ENCODE assay signal across 8 mouse cellular contexts in the genomic region with DNA sequence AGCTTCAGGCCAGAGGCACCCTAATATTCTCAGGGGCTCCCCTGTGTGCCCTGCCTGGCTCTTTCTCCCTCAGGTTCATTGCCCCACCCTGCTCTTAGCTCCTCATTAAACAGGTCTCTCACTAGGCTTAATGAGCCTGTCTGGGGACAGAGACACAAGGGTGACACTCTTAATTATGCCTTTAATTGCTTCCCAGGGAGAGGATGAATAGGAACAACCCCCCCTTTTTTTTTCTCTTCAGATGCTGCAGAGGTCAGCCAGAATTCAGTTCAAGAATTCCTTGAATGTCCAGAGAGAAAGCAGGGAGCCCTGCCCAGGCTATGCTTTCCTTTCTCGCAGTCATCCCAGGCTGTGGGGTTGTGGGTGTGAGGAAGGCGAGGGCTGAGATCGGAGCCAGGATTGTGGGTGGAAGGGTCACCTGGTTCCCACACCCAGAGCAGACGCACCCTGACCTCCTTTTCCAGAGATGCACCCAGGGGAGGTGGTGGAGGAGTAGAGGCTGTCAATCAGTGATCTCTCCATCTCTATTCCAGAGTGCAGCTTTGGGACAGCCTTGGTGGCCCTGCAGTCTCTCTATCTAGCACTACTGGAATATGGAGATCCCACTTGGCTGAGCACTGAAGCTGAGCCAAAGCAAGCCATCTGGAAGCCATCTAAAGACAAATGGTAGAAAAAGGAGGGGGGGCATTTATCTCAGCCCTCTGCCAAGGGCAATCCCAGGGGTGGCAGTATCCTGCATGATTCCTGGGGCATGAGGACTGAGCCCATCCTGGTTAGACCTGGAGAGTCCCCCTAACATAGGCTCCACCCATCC. TPM values are rescaled to one million over a fixed set of nuclear protein-coding genes. Genes with fewer than 3 reads are reported as not detected.
DNase-seq lines count a peak whose midpoint lies in the region; TF ChIP-seq lines count a peak whose summit lies in the region.

No protein-coding gene starts in this region.

- no peak overlapping the region for H3K9ac ChIP-seq in heart, adult 2 months (ENCODE audit: low read depth, low read length)

- no peak overlapping the region for H3K4me3 ChIP-seq in heart, adult 2 months

- TF ChIP-seq POLR2A in heart, adult 2 months (IDR thresholded peaks at IDR 0.05; ENCODE audit: insufficient read depth, low read depth, low read length): 0 out of 2 replicates have a peak, but pooled peaks have one; percentile 6

- DNase-seq in adrenal gland, adult 2 months: peak; percentile 40
- no peak for DNase-seq in adrenal gland, postnatal 4 days (ENCODE audit: low spot score in 2 of 2)
- DNase-seq in MN1 (ENCODE audit: low spot score): peak; percentile 12
- DNase-seq in heart, adult 2 months: peak; percentile 61 to 76
- DNase-seq in kidney, postnatal 4 days: peak; percentile 62 to 71
- DNase-seq in c-Kit-positive CD71-positive TER-119-positive erythroid progenitor cells, embryonic 14.5 days (ENCODE audit: low spot score): no peak
- DNase-seq in spleen, postnatal 4 days (ENCODE audit: low spot score in 2 of 2): no peak
- DNase-seq in B cell, adult 2 months: no peak

- H3K79me2 ChIP-seq in heart, adult 2 months (replicated peaks; ENCODE audit: control insufficient read depth, insufficient read depth, low read length): no peaks in the 10 kb centered on the region; the same call in 1 of the 2 replicates

- TF ChIP-seq EP300 in heart, adult 2 months (IDR thresholded peaks at IDR 0.05; ENCODE audit: insufficient read depth, low read depth, low read length): 0 out of 2 replicates have a peak, but pooled peaks have one; percentile 48

- intact Hi-C loops in heart, adult 2 months (cut with DNase I): no loop called here

- no peak for TF ChIP-seq CTCF in heart, adult 2 months (IDR thresholded peaks at IDR 0.05)

- H3K27ac ChIP-seq in heart, adult 2 months: peak overlapping the region; percentile 52

- no peaks in the 10 kb centered on the region for H3K36me3 ChIP-seq in heart, adult 2 months (ENCODE audit: control insufficient read depth, insufficient read depth, low read length)

- no peaks in the 10 kb centered on the region for H3K27me3 ChIP-seq in heart, adult 2 months (ENCODE audit: control insufficient read depth, insufficient read depth, low read length)

- 56% methylated on average over 4 of the region's 4 CpGs for WGBS in heart, adult 2 months

- H3K4me1 ChIP-seq in heart, adult 2 months (ENCODE audit: control insufficient read depth, insufficient read depth, low read length): peaks cover 18% of the 10 kb centered on the region

RNA-seq across cellular contexts. Expression of a gene that starts 15.6 kb away (rescaled TPM):
- total RNA-seq in adrenal gland, adult 2 months (2021): 1 to 10 TPM in 1 of 2 experiments, under 1 TPM in 1; 0.46 to 1.2 TPM
- polyA plus RNA-seq in adrenal gland, adult 2 months (2012; rRNA removed): 0.09 TPM in 1 of 2 replicates, not detected in the other
- total RNA-seq in adrenal gland, postnatal 4 days (2021): under 1 TPM; 0.62 to 0.68 TPM
- not detected for total RNA-seq in heart, adult 2 months (2021)
- polyA plus RNA-seq in heart, adult 2 months (2012; rRNA removed): 0.18 TPM in 1 of 2 replicates, not detected in the other

RNA-seq across cellular contexts. Expression of a gene that starts 26.2 kb away (rescaled TPM):
- total RNA-seq in adrenal gland, adult 2 months (2021): 100 to 1,000 TPM in 1 of 2 experiments, 10 to 100 TPM in 1; 96.8 to 142 TPM
- 155 and 228 TPM in 2 replicates for polyA plus RNA-seq in adrenal gland, adult 2 months (2012; rRNA removed)
- total RNA-seq in adrenal gland, postnatal 4 days (2021): 10 to 100 TPM; 86.9 to 95.5 TPM
- total RNA-seq in heart, adult 2 months (2021): 10 to 100 TPM; 20.6 to 23.2 TPM
- polyA plus RNA-seq in heart, adult 2 months (2012; rRNA removed): 12.3 and 12.9 TPM in 2 replicates

RNA-seq across cellular contexts. Expression of a gene that starts 41.2 kb away (rescaled TPM):
- total RNA-seq in adrenal gland, adult 2 months (2021): 10 to 100 TPM; 13.4 to 17.8 TPM
- 3.2 and 4.0 TPM in 2 replicates for polyA plus RNA-seq in adrenal gland, adult 2 months (2012; rRNA removed)
- 10 to 100 TPM; 24.7 to 25.9 TPM for total RNA-seq in adrenal gland, postnatal 4 days (2021)
- total RNA-seq in heart, adult 2 months (2021): 1 to 10 TPM; 5.8 to 6.4 TPM
- polyA plus RNA-seq in heart, adult 2 months (2012; rRNA removed): 4.7 and 7.8 TPM in 2 replicates

RNA-seq across cellular contexts. Expression of a gene that starts 41.5 kb away (rescaled TPM):
- total RNA-seq in adrenal gland, adult 2 months (2021): 10 to 100 TPM; 34.4 to 35.9 TPM
- polyA plus RNA-seq in adrenal gland, adult 2 months (2012; rRNA removed): 52.0 and 52.3 TPM in 2 replicates
- 10 to 100 TPM; 32.5 to 33.5 TPM for total RNA-seq in adrenal gland, postnatal 4 days (2021)
- 10 to 100 TPM; 15.3 to 16.4 TPM for total RNA-seq in heart, adult 2 months (2021)
- polyA plus RNA-seq in heart, adult 2 months (2012; rRNA removed): 10.7 and 12.4 TPM in 2 replicates

Comparison
In these comparisons a context has a peak if more than half of its experiments do, and no peak if none do; other contexts are left out.
1. DNase-seq: peak in adrenal gland, adult 2 months (single experiment), MN1 (single experiment), heart, adult 2 months (2 of 2) and kidney, postnatal 4 days (2 of 2); none in adrenal gland, postnatal 4 days (0 of 2), c-Kit-positive CD71-positive TER-119-positive erythroid progenitor cells, embryonic 14.5 days (single experiment), spleen, postnatal 4 days (0 of 2) and B cell, adult 2 months (0 of 2).